26 mouse cellular contexts compared by ENCODE assay signal in genomic region chr14:60753801-60754126, GRCm38 (mm10). TPM values are rescaled to one million over a fixed set of nuclear protein-coding genes. Genes with fewer than 3 reads are reported as not detected.
DNase-seq lines count a peak whose midpoint lies in the region; ATAC-seq and TF ChIP-seq lines count a peak whose summit lies in the region.
"Had no signal": no experiment of that assay in that cellular context is flagged by ENCODE, and none has a peak within 500 bp of the region (broad histone marks: within the 10 kb centered on the region; RNA-seq: fewer than 3 reads in every experiment).

No protein-coding gene starts in this region.

- no peak for TF ChIP-seq CTCF in midbrain, postnatal 0 days (IDR thresholded peaks at IDR 0.05)
- TF ChIP-seq CTCF in intestine, postnatal 0 days (IDR thresholded peaks at IDR 0.05; ENCODE audit: low read depth), result no peak

- no peak overlapping the region for H3K4me3 ChIP-seq in midbrain, embryonic 13.5 days (replicated peaks)
- no peak overlapping the region for H3K4me3 ChIP-seq in midbrain, postnatal 0 days (ENCODE audit: low read depth, low read length)
- no peak overlapping the region for H3K4me3 ChIP-seq in forebrain, embryonic 13.5 days
- no peak overlapping the region for H3K4me3 ChIP-seq in midbrain, embryonic 16.5 days (ENCODE audit: low read depth, low read length)
- H3K4me3 ChIP-seq in intestine, postnatal 0 days (ENCODE audit: low read depth, low read length), result no peak overlapping the region
- H3K4me3 ChIP-seq: embryonic facial prominence, embryonic 12.5 days; hindbrain, embryonic 10.5 days; limb, embryonic 13.5 days; stomach, embryonic 15.5 days had no signal

- H3K36me3 ChIP-seq in midbrain, embryonic 13.5 days, result peaks cover 78% of the 10 kb centered on the region
- no peaks in the 10 kb centered on the region; the same call in 1 of the 2 replicates for H3K36me3 ChIP-seq in midbrain, postnatal 0 days (ENCODE audit: insufficient read depth, low read length)
- H3K36me3 ChIP-seq in forebrain, embryonic 13.5 days (ENCODE audit: poor library complexity, severe bottlenecking), result peaks cover 79% of the 10 kb centered on the region
- H3K36me3 ChIP-seq in midbrain, embryonic 16.5 days (ENCODE audit: control insufficient read depth, insufficient read depth, low read length), result no peaks in the 10 kb centered on the region
- H3K36me3 ChIP-seq in intestine, postnatal 0 days (ENCODE audit: control insufficient read depth, insufficient read depth), result peaks cover 74% of the 10 kb centered on the region

- no peak overlapping the region for H3K27ac ChIP-seq in midbrain, embryonic 13.5 days
- no peak overlapping the region for H3K27ac ChIP-seq in midbrain, postnatal 0 days (ENCODE audit: low read depth, low read length)
- peak overlapping the region; percentile 81 for H3K27ac ChIP-seq in forebrain, embryonic 13.5 days
- H3K27ac ChIP-seq in midbrain, embryonic 16.5 days (ENCODE audit: low read length), result no peak overlapping the region
- H3K27ac ChIP-seq in intestine, postnatal 0 days (ENCODE audit: low read depth, low read length), result no peak overlapping the region
- H3K27ac ChIP-seq: embryonic facial prominence, embryonic 12.5 days; hindbrain, embryonic 10.5 days; limb, embryonic 13.5 days; stomach, embryonic 15.5 days had no signal

- no peaks in the 10 kb centered on the region for H3K9me3 ChIP-seq in midbrain, embryonic 13.5 days
- no peaks in the 10 kb centered on the region for H3K9me3 ChIP-seq in midbrain, postnatal 0 days (ENCODE audit: low read length)
- no peaks in the 10 kb centered on the region for H3K9me3 ChIP-seq in forebrain, embryonic 13.5 days (replicated peaks)
- H3K9me3 ChIP-seq in midbrain, embryonic 16.5 days (replicated peaks; ENCODE audit: control insufficient read depth, low read length, poor library complexity, severe bottlenecking), result no peaks in the 10 kb centered on the region
- H3K9me3 ChIP-seq in intestine, postnatal 0 days (ENCODE audit: control insufficient read depth), result no peaks in the 10 kb centered on the region
- H3K9me3 ChIP-seq: embryonic facial prominence, embryonic 12.5 days; hindbrain, embryonic 10.5 days; limb, embryonic 13.5 days; stomach, embryonic 15.5 days had no signal

- no peak overlapping the region for H3K4me2 ChIP-seq in midbrain, embryonic 13.5 days (replicated peaks)
- no peak overlapping the region for H3K4me2 ChIP-seq in midbrain, postnatal 0 days (ENCODE audit: low read depth, low read length, poor library complexity, severe bottlenecking)
- H3K4me2 ChIP-seq in forebrain, embryonic 13.5 days, result no peak overlapping the region
- H3K4me2 ChIP-seq in midbrain, embryonic 16.5 days (ENCODE audit: low read length), result no peak overlapping the region
- no peak overlapping the region for H3K4me2 ChIP-seq in intestine, postnatal 0 days (replicated peaks; ENCODE audit: low read depth)
- H3K4me2 ChIP-seq: embryonic facial prominence, embryonic 12.5 days; limb, embryonic 13.5 days; liver, embryonic 11.5 days; stomach, embryonic 15.5 days had no signal

- WGBS in midbrain, embryonic 13.5 days, result 80% methylated on average over 10 of the region's 10 CpGs
- 80% methylated on average over 10 of the region's 10 CpGs for WGBS in midbrain, postnatal 0 days
- 22% methylated on average over 10 of the region's 10 CpGs for WGBS in forebrain, embryonic 13.5 days
- WGBS in midbrain, embryonic 16.5 days, result 66% methylated on average over 10 of the region's 10 CpGs
- WGBS in intestine, postnatal 0 days, result 95% methylated on average over 10 of the region's 10 CpGs

- peak; percentile 57; the same call in 1 of the 2 replicates for ATAC-seq in midbrain, embryonic 13.5 days
- no peak for ATAC-seq in midbrain, postnatal 0 days (ENCODE audit: low FRiP score)
- peak; percentile 72 for ATAC-seq in forebrain, embryonic 13.5 days
- peak; percentile 46; the same call in 1 of the 2 replicates for ATAC-seq in midbrain, embryonic 16.5 days
- no peak for ATAC-seq in intestine, postnatal 0 days
- ATAC-seq: liver, postnatal 0 days had no signal

- H3K4me1 ChIP-seq in midbrain, embryonic 13.5 days (replicated peaks), result peaks cover 11% of the 10 kb centered on the region; the same call in 1 of the 2 replicates
- H3K4me1 ChIP-seq in midbrain, postnatal 0 days (ENCODE audit: insufficient read depth, low read length), result no peaks in the 10 kb centered on the region
- peaks cover 22% of the 10 kb centered on the region for H3K4me1 ChIP-seq in forebrain, embryonic 13.5 days
- H3K4me1 ChIP-seq in midbrain, embryonic 16.5 days (ENCODE audit: control insufficient read depth, insufficient read depth, low read length), result no peaks in the 10 kb centered on the region
- no peaks in the 10 kb centered on the region for H3K4me1 ChIP-seq in intestine, postnatal 0 days (replicated peaks; ENCODE audit: control insufficient read depth, insufficient read depth, low read length)
- H3K4me1 ChIP-seq: embryonic facial prominence, embryonic 12.5 days; hindbrain, embryonic 10.5 days; limb, embryonic 13.5 days; stomach, embryonic 15.5 days had no signal

- H3K9ac ChIP-seq in midbrain, embryonic 13.5 days (replicated peaks), result no peak overlapping the region
- H3K9ac ChIP-seq in midbrain, postnatal 0 days (replicated peaks; ENCODE audit: low read length, poor library complexity, severe bottlenecking), result no peak overlapping the region
- no peak overlapping the region for H3K9ac ChIP-seq in forebrain, embryonic 13.5 days
- H3K9ac ChIP-seq in midbrain, embryonic 16.5 days (ENCODE audit: low read depth, low read length), result no peak overlapping the region
- H3K9ac ChIP-seq in intestine, postnatal 0 days (ENCODE audit: low read depth, low read length), result no peak overlapping the region
- H3K9ac ChIP-seq: embryonic facial prominence, embryonic 12.5 days; limb, embryonic 13.5 days; liver, postnatal 0 days; stomach, embryonic 15.5 days had no signal

- no peaks in the 10 kb centered on the region for H3K27me3 ChIP-seq in midbrain, embryonic 13.5 days
- no peaks in the 10 kb centered on the region for H3K27me3 ChIP-seq in midbrain, postnatal 0 days (ENCODE audit: insufficient read depth, low read length)
- no peaks in the 10 kb centered on the region for H3K27me3 ChIP-seq in forebrain, embryonic 13.5 days
- no peaks in the 10 kb centered on the region for H3K27me3 ChIP-seq in midbrain, embryonic 16.5 days (ENCODE audit: control insufficient read depth, insufficient read depth, low read depth, low read length)
- H3K27me3 ChIP-seq in intestine, postnatal 0 days (replicated peaks; ENCODE audit: control insufficient read depth, insufficient read depth, low read length), result no peaks in the 10 kb centered on the region
- H3K27me3 ChIP-seq: embryonic facial prominence, embryonic 12.5 days; limb, embryonic 13.5 days; stomach, embryonic 15.5 days had no signal

- DNase-seq in midbrain, postnatal 0 days (ENCODE audit: low spot score), result no peak
- DNase-seq in right cerebral cortex, postnatal 4 days, result peak; percentile 60
- DNase-seq in right cerebral cortex, postnatal 25 days, result no peak
- no peak for DNase-seq in cerebellum, adult 9-11 months
- DNase-seq: adrenal gland, adult 8-10 months; B cell, adult 2 months; cerebellum, adult 2 months; embryo, embryonic 11 days; heart, postnatal 14 days; kidney, adult 11 months; kidney, postnatal 25 days; liver, postnatal 0 days; lung, postnatal 36 days; thymus, postnatal 14 days had no signal

RNA-seq across cellular contexts. Expression of gene C1qtnf9, which starts 14.2 kb away (rescaled TPM):
- 0.10 TPM in 1 of 2 replicates, not detected in the other for polyA plus RNA-seq in midbrain, embryonic 13.5 days (2015; fragmentation: Nextera tagmentation; extraction: Ambion mirVana)
- 0.11 and 0.28 TPM in 2 replicates for total RNA-seq in midbrain, postnatal 0 days (2014; rRNA removed)
- 0.10 TPM in 1 of 2 replicates, not detected in the other for polyA plus RNA-seq in midbrain, postnatal 0 days (2015; fragmentation: Nextera tagmentation; extraction: Ambion mirVana)
- polyA plus RNA-seq in forebrain, embryonic 13.5 days (2015; fragmentation: Nextera tagmentation; extraction: Ambion mirVana), result 0.22 and 0.39 TPM in 2 replicates
- polyA plus RNA-seq in midbrain, embryonic 16.5 days (2015; fragmentation: Nextera tagmentation; extraction: Ambion mirVana), result not detected in 2 replicates
- polyA plus RNA-seq in intestine, postnatal 0 days (2015; fragmentation: Nextera tagmentation; extraction: Ambion mirVana), result 1.4 and 1.6 TPM in 2 replicates
- total RNA-seq: megakaryocyte, adult 5-6 weeks had no signal
- polyA plus RNA-seq: kidney, embryonic 14.5 days; neural tube, embryonic 14.5 days had no signal

RNA-seq across cellular contexts. Expression of gene Mipep, which starts 30.6 kb away (rescaled TPM):
- polyA plus RNA-seq in midbrain, embryonic 13.5 days (2015; fragmentation: Nextera tagmentation; extraction: Ambion mirVana), result 17.2 and 18.1 TPM in 2 replicates
- total RNA-seq in midbrain, postnatal 0 days (2014; rRNA removed), result 23.6 and 32.1 TPM in 2 replicates
- 16.7 and 17.1 TPM in 2 replicates for polyA plus RNA-seq in midbrain, postnatal 0 days (2015; fragmentation: Nextera tagmentation; extraction: Ambion mirVana)
- 18.3 and 19.5 TPM in 2 replicates for polyA plus RNA-seq in forebrain, embryonic 13.5 days (2015; fragmentation: Nextera tagmentation; extraction: Ambion mirVana)
- polyA plus RNA-seq in midbrain, embryonic 16.5 days (2015; fragmentation: Nextera tagmentation; extraction: Ambion mirVana), result 20.3 and 20.7 TPM in 2 replicates
- polyA plus RNA-seq in intestine, postnatal 0 days (2015; fragmentation: Nextera tagmentation; extraction: Ambion mirVana), result 6.7 and 7.0 TPM in 2 replicates

Comparison
In these comparisons a context has a peak if more than half of its experiments do, and no peak if none do; other contexts are left out.
1. ATAC-seq: peak in midbrain, embryonic 13.5 days (single experiment), forebrain, embryonic 13.5 days (single experiment) and midbrain, embryonic 16.5 days (single experiment); none in midbrain, postnatal 0 days (single experiment) and intestine, postnatal 0 days (single experiment).